Mouse (Mus musculus) brain, adult 2 months (tissue): ENCODE data around the gene Dpep2nb.

Experiments used
- DNase-seq: peaks from one replicate; pipeline ENCODE4 v3.0.0; 2011; ENCODE audit warnings: low read depth, low spot score

Dpep2nb gene

GRCm38 (mm10) chr8:105961101-105961500 lies 44.7 kb downstream of the Dpep2nb start:
- DNase-seq: no peak

- peak; percentile 76 for DNase-seq
Observed at GRCm38 (mm10) chr8:105959350-105959749, 46.4 kb downstream of the Dpep2nb start.

DNA sequence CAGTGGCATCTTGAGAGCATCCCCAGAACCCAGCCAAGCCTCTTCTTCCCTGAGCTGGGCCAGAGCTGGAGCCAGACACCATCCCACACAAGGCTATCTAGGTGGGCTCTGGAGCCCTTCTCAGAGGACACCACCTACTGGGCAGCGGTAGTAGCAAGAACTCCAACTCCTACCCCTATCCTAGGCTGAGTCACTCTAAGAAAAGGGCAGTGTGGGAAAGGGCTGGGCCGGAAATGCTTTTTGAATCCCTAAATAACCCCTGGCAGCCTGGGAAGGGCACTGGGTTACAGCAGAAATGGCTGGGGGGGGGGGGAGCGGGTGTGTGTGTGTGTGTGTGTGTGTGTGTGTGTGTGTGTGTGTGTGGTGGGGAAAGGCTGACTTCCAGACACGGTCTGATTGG lies 48.0 kb downstream of the Dpep2nb start:
- DNase-seq: no peak

DNA sequence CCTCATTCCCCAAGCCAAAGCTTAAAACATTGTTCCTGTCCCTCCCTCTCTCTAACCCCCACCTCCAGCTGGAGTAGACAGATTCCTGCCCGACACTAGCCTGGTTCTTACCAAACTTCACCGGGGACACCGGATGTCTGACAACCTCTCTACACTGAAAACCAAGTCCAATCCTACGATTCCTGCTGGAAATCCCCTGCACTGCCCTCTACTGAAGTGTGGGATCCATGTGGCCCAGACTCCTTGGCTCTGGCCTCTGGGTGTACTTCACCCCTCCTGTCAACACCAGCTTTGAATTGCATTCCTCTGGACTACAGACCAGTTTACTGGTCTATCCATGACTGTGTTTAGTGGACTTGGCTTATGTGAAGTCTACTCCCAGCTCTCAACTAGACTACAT lies 49.2 kb downstream of the Dpep2nb start:
- DNase-seq: no peak

- peak; percentile 72 for DNase-seq
Observed at GRCm38 (mm10) chr8:105951057-105951659, 54.6 kb downstream of the Dpep2nb start.

GRCm38 (mm10) chr8:105949350-105949749 lies 56.4 kb downstream of the Dpep2nb start:
- DNase-seq: peak; percentile 70
